Mouse (Mus musculus): ENCODE data around the gene Odc1. TPM values are rescaled to one million over a fixed set of nuclear protein-coding genes. Genes with fewer than 3 reads are reported as not detected.
"Not testable (repeated sequence)": the region's sequence is repeated elsewhere in the genome, so short reads cannot be mapped to it uniquely, and the experiment has no call there.

The Odc1 gene
- polyA plus RNA-seq, 1 experiment from 2014 or later: 541 TPM

DNA sequence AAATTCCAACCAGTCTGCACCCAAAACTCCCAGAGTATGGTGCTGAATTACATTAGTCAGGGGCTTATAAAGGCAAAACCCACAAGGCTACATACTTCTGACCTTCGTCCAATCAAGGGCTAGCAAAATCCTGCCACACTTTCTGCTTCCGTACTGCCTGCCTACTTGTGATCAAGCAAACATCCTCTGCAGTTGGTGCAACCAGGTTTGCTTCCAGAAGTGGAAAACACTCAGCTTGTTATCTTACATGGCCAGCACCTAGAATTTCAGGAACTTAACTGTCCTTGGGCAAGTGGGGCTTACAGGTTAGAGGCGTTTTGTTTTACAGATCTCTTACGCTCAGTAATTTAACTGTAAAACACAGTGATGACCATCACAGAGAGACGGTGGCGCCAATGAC lies 14.9 kb upstream of the Odc1 start:
- in situ Hi-C loops (cut with MboI; ENCODE audit: low pct_unique_long_range_greater_than_20kb): no loop called here
- TF ChIP-seq CTCF (IDR thresholded peaks at IDR 0.05): no peak
- ChIA-PET CTCF (no interaction called here), POLR2A (no interaction called here)
- DNase-seq (ENCODE audit: low read depth, low spot score) (no peak), ATAC-seq (no peak)
- H3K27me3 ChIP-seq: no peaks in the 10 kb centered on the region

GRCm38 (mm10) chr12:17530825-17531224 lies 13.8 kb upstream of the Odc1 start:
- no peak for TF ChIP-seq CTCF (IDR thresholded peaks at IDR 0.05)
- ChIA-PET POLR2A (no interaction called here), CTCF (no interaction called here)
- no peak for DNase-seq (ENCODE audit: low read depth, low spot score)
- in situ Hi-C loops (cut with MboI; ENCODE audit: low pct_unique_long_range_greater_than_20kb): no loop called here
- no peak for ATAC-seq
- H3K27me3 ChIP-seq: no peaks in the 10 kb centered on the region

- in situ Hi-C loops (cut with MboI; ENCODE audit: low pct_unique_long_range_greater_than_20kb): no loop called here
- TF ChIP-seq CTCF (IDR thresholded peaks at IDR 0.05): no peak
- peaks cover 4% of the 10 kb centered on the region for H3K27me3 ChIP-seq
- ATAC-seq: no peak
- ChIA-PET CTCF (no interaction called here), POLR2A (no interaction called here)
- no peak for DNase-seq (ENCODE audit: low read depth, low spot score)
These were observed 8.4 kb upstream of the Odc1 start for GRCm38 (mm10) chr12:17536222-17536621.

DNA sequence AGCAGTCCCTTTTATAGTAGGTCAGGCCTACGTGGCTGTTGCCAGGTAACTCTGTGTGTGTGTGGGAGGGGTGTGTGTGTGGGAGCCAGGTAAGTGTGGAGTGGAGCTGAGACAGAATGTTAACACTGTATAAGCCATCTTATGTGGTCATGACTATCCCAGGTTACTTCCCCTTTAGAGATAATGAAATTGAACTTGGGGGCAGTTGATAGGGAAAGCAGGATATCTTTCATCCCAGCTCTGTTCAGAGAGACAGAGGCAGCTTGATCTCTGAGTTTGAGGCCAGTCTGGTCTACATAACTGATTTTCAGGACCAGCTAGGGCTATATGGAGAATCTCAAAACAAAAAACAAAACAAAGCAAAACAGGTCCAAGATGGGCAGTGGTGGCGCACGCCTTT lies 7.4 kb upstream of the Odc1 start:
- ChIA-PET CTCF (no interaction called here), POLR2A (no interaction called here)
- DNase-seq (ENCODE audit: low read depth, low spot score) (no peak), ATAC-seq (no peak)
- in situ Hi-C loops (cut with MboI; ENCODE audit: low pct_unique_long_range_greater_than_20kb): no loop called here
- TF ChIP-seq CTCF (IDR thresholded peaks at IDR 0.05): no peak
- peaks cover 4% of the 10 kb centered on the region for H3K27me3 ChIP-seq

DNA sequence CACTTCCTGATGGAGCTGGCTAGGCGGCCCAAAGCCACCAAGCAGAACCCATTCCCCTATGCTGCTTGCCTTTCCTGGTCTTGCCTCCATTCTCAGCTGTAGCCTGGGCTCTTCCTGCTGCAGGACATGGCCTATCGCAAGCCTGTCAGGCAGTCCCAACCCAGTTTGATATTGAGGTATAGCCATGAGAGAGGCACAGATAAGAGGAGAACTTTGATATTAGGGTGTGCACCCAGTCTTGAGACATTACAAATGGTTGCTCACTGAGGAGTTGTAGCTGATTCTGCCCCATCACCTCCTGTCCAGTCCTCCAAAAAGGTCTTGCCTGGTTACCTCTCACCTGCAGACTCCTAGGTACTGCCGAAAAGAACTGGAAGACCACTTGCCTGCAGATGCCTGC lies 6.5 kb upstream of the Odc1 start:
- H3K27me3 ChIP-seq: peaks cover 4% of the 10 kb centered on the region
- ATAC-seq (no peak), DNase-seq (ENCODE audit: low read depth, low spot score) (no peak)
- in situ Hi-C loops (cut with MboI; ENCODE audit: low pct_unique_long_range_greater_than_20kb): no loop called here
- ChIA-PET CTCF (no interaction called here), POLR2A (no interaction called here)
- no peak for TF ChIP-seq CTCF (IDR thresholded peaks at IDR 0.05)

- DNase-seq (ENCODE audit: low read depth, low spot score): no peak
- CTCF ChIA-PET: no interaction called here
These were observed 5.6 kb upstream of the Odc1 start for GRCm38 (mm10) chr12:17539041-17539440.

DNA sequence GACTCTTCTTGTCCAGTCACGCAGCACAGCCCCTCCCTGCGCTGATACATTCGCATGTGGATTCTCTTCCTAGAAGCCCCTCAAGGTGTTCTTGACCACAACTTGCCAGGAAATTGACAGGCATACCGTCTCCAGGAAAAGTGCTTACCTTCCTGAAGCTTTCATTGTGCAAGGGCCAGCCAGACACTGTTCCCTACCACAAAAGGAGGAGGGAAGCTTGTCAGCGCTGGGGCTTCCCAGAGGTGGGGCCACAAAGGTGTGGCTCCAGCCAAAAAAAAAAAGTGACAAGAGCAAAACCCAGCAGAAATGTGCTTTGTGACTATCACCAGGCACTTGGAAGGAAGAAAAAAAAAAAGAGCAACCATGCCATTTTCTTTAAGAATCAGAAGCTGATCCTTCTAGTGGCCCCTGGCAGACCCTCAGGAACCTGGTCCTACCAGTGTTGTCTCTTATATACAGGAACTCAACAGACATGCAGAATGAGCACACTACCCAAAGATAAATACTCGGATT lies 4.5 kb upstream of the Odc1 start:
- ChIA-PET CTCF (no interaction called here), POLR2A (interaction anchor here (0.6 kb wide), 1 partner anchor 20 kb away, joined by 3 read pairs; no protein-coding TSS in a partner anchor)
- in situ Hi-C loops (cut with MboI; ENCODE audit: low pct_unique_long_range_greater_than_20kb): no loop called here
- no peak for DNase-seq (ENCODE audit: low read depth, low spot score)
- peaks cover 4% of the 10 kb centered on the region for H3K27me3 ChIP-seq
- ATAC-seq: no peak
- TF ChIP-seq CTCF (IDR thresholded peaks at IDR 0.05): no peak

More at GRCm38 (mm10) chr12:17539041-17539440, 5.6 kb upstream of the Odc1 start:
- no peak for ATAC-seq
- in situ Hi-C loops (cut with MboI; ENCODE audit: low pct_unique_long_range_greater_than_20kb): no loop called here
- POLR2A ChIA-PET: no interaction called here
- no peak for TF ChIP-seq CTCF (IDR thresholded peaks at IDR 0.05)
- H3K27me3 ChIP-seq: peaks cover 4% of the 10 kb centered on the region

DNA sequence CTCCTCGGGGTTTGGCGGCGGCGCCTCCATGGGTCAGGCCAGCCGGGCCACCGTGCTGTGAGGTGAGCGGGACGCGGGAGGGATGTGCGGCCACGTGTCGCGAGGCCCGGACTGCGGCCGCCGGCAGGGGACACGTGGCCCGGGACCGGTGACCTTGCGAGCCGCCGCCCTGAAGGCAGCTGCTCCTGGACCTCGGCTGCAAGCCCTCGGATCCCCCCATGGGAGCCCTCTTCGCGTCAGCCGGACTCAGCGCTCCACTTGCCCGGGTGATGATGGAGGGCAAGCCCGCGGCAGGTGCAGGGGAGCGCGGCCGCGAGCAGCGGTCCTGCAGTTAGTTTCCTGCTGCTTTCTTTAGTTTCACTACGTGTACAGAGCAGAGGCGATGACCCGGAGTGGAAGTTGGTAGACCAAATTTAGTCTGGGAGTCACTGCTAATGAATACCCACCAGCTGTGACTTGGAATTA lies 545 bp downstream of the Odc1 start:
- in situ Hi-C loops (cut with MboI; ENCODE audit: low pct_unique_long_range_greater_than_20kb): loop anchor here (5.0 kb wide), 1 partner anchor 173 kb away; no protein-coding TSS in a partner anchor
- H3K27me3 ChIP-seq: peaks cover 4% of the 10 kb centered on the region
- ChIA-PET POLR2A (interaction anchor here (0.7 to 2.1 kb wide), 4 partner anchors 96 to 643 kb away, joined by 3 to 8 read pairs (median 4); no protein-coding TSS in a partner anchor), CTCF (interaction anchor here (0.8 to 1.1 kb wide), 3 partner anchors 129 to 178 kb away, joined by 3 to 4 read pairs (median 3); no protein-coding TSS in a partner anchor)
- peak; percentile 24 for ATAC-seq
- TF ChIP-seq CTCF (IDR thresholded peaks at IDR 0.05): no peak
- DNase-seq (ENCODE audit: low read depth, low spot score): peak; percentile 22

- TF ChIP-seq CTCF (IDR thresholded peaks at IDR 0.05): no peak
- ATAC-seq: no peak
- CTCF ChIA-PET: interaction anchor here (0.8 to 1.1 kb wide), 3 partner anchors 130 to 179 kb away, joined by 3 to 4 read pairs (median 3); no protein-coding TSS in a partner anchor
- POLR2A ChIA-PET: interaction anchor here (2.1 kb wide), 1 partner anchor 158 kb away, joined by 8 read pairs; no protein-coding TSS in a partner anchor
- in situ Hi-C loops (cut with MboI; ENCODE audit: low pct_unique_long_range_greater_than_20kb): loop anchor here (5.0 kb wide), 1 partner anchor 174 kb away; no protein-coding TSS in a partner anchor
- peaks cover under 1% of the 10 kb centered on the region for H3K27me3 ChIP-seq
- peak; percentile 44 for DNase-seq (ENCODE audit: low read depth, low spot score)
These were observed 1.3 kb downstream of the Odc1 start for GRCm38 (mm10) chr12:17545884-17546283.

DNA sequence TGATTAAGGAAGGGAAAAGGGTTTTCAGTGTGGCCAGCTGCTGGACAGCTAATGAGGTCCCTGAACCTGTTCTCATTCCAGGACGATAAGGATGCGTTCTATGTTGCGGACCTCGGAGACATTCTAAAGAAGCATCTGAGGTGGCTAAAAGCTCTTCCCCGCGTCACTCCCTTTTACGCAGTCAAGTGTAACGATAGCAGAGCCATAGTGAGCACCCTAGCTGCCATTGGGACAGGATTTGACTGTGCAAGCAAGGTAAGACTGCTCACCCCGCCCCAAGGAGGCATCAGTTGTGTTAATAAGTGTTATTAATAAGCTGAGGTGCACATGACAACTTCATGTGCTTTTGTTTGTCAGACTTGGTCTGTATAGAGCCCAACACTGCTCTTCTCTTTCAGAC lies 3.0 kb downstream of the Odc1 start:
- POLR2A ChIA-PET; H3K27me3 ChIP-seq; DNase-seq (ENCODE audit: low read depth, low spot score); ATAC-seq: not testable (repeated sequence)
- CTCF ChIA-PET: interaction anchor here (1.0 to 1.4 kb wide), 2 partner anchors 171 to 175 kb away, joined by 3 read pairs; no protein-coding TSS in a partner anchor
- in situ Hi-C loops (cut with MboI; ENCODE audit: low pct_unique_long_range_greater_than_20kb): loop anchor here (5.0 kb wide), 1 partner anchor 175 kb away; no protein-coding TSS in a partner anchor

- CTCF ChIA-PET: interaction anchor here (0.9 to 1.4 kb wide), 3 partner anchors 78 to 176 kb away, joined by 3 read pairs; no protein-coding TSS in a partner anchor
- ATAC-seq (no peak), DNase-seq (ENCODE audit: low read depth, low spot score) (no peak)
- no peak for TF ChIP-seq CTCF (IDR thresholded peaks at IDR 0.05)
- H3K27me3 ChIP-seq: no peaks in the 10 kb centered on the region
- POLR2A ChIA-PET: no interaction called here
- in situ Hi-C loops (cut with MboI; ENCODE audit: low pct_unique_long_range_greater_than_20kb): loop anchor here (5.0 kb wide), 1 partner anchor 176 kb away; no protein-coding TSS in a partner anchor
These were observed 3.9 kb downstream of the Odc1 start for GRCm38 (mm10) chr12:17548505-17548904.

GRCm38 (mm10) chr12:17549421-17549820 lies 4.8 kb downstream of the Odc1 start:
- in situ Hi-C loops (cut with MboI; ENCODE audit: low pct_unique_long_range_greater_than_20kb): loop anchor here (5.0 kb wide), 1 partner anchor 177 kb away; no protein-coding TSS in a partner anchor
- CTCF ChIA-PET, H3K27me3 ChIP-seq: not testable (repeated sequence)
- ATAC-seq (peak; percentile 12), DNase-seq (ENCODE audit: low read depth, low spot score) (peak; percentile 39)
- POLR2A ChIA-PET: interaction anchor here (0.6 kb wide), 2 partner anchors 105 to 114 kb away, joined by 3 to 9 read pairs; no protein-coding TSS in a partner anchor
